Mouse (Mus musculus) testis, postnatal 14 days (tissue): ENCODE measurements around the gene Gm10974.

Experiments used
- DNase-seq: peaks from one replicate; pipeline ENCODE4 v3.0.0; 2021; ENCODE audit warnings: low spot score

Gene Gm10974

GRCm38 (mm10) chr7:66405951-66406721, 40.4 kb downstream of the Gm10974 start:
- peak; percentile 85 for DNase-seq

GRCm38 (mm10) chr7:66406971-66407370, 41.3 kb downstream of the Gm10974 start:
- peak; percentile 66 for DNase-seq

- no peak for DNase-seq
Measured at GRCm38 (mm10) chr7:66409433-66409832, 43.7 kb downstream of the Gm10974 start.

GRCm38 (mm10) chr7:66413093-66413492, 47.4 kb downstream of the Gm10974 start:
- no peak for DNase-seq

DNA sequence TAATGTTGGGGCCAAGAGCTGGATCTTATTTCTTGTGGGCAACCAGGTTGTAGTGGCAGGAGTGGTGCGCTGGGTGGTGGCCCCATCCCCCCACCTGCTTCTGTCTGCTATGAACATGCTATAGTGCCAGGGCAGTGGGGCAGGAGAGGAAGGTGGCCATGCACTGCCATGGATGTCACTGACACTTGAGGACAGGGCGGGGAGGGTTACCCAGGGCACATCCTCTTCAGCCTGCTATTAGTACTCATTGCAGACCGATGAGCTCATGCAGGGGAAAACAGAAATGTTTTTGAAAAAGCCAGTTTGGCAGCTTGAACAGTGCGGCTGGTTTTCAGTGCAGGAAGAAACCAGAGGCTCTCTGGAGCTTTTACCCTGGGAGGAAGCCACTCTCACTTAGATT, 51.1 kb downstream of the Gm10974 start:
- DNase-seq: no peak

DNA sequence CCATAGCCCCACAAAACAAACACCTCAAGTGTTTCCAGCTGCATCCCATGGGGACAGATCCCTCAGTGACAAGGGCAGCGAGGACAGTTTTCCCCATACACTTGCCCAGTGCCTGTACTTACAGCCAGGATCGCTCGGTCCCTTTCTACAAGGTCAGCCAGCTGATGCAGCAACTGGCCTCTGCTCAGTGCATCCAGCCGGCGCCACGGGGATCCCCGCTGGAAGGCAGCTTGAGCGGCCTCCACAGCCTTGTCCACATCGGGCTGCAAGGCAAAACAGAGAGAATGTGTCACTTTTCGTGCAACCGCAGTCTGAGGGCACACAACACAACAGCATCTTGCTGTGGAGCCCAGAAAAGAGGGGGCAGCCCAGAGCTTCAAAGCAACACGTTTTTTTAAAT, 53.3 kb downstream of the Gm10974 start:
- DNase-seq: no peak

DNA sequence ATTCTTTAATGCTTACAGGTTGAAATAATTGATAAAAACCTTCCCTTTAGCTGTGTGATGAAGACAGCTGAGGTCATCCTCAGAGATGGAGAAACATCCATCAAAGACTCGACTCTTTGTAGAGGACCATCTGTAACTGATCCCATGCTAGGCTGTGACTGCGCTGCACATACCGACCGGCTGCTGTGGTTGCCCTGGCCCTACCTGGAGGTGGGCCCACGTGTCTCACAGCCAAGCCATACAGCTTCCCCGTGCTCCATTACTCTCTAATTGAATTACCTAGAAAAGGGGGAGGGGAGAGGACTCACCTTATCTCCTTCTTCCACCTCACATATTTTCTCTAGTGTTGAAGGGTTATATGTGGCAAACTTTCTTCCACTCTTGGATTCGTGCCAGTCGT, 56.2 kb downstream of the Gm10974 start:
- no peak for DNase-seq

- DNase-seq: no peak
Measured at GRCm38 (mm10) chr7:66427053-66427436, 61.3 kb downstream of the Gm10974 start.

DNA sequence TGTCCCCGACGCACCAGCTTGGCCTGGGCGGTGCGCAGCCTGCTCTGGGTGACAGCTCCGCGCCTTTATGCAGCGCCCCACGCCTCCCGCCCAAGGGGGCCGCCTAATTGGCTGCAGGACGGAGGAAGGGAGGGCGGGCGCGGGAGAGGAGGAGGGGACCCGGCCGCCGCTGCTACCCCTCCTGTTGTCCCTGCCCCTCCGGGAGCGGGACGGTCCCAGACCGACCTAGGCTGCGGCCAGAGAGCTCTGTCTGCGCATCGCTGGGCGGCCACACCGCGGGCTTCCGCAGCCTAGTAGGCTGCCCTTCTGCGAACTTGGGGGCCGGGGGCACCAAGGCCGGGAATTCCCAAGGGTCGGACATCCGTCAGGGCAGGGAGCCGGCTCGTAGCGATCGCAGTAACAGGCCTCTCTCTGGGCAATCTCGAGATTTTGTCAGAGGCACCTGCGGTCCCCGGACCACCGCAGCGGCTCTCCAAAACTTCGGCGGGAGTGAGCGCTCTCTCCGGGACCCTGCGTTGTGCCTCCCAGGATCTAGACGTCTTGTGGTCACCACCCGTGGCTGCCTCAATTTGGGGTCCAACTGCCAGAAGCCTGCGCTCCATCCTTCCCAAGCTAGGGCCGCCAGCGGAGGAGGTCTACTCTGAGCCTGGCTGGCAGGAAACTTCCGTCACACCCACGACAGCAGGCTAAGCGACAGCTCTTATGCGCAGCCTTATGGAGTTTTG, 61.9 kb downstream of the Gm10974 start, which contains the start of gene Aldh1a3:
Aldh1a3 (minus strand) TSS at position 81 of the 725 bp plus-strand sequence.
- peak; percentile 32 for DNase-seq

- no peak for DNase-seq
Measured at GRCm38 (mm10) chr7:66434453-66434935, 68.8 kb downstream of the Gm10974 start.
